Mouse (Mus musculus) CH12.LX (cell line): ENCODE data around the gene Gfpt1. TPM values are rescaled to one million over a fixed set of nuclear protein-coding genes. Genes with fewer than 3 reads are reported as not detected.

Experiments used
- DNase-seq: peaks from one replicate; pipeline ENCODE4 v3.0.0-alpha.2; 2013; ENCODE audit errors: extremely low read depth
- H3K27ac ChIP-seq: 2 replicates; pipeline ENCODE4 v1.5.1; 2012; ENCODE audit warnings: low read depth, mild to moderate bottlenecking, control low read depth, moderate library complexity; ENCODE audit not compliant: insufficient read depth
- H3K27me3 ChIP-seq: replicated peaks from 2 replicates; pipeline ENCODE3; 2012; ENCODE audit warnings: inconsistent platforms
- H3K36me3 ChIP-seq, 2 experiments: replicated peaks in 1 of 2; 2 replicates each; pipeline versions ENCODE3 to v1.6.1; 2012; ENCODE audit warnings: inconsistent platforms in 1 of 2, low read length in 1 of 2, mild to moderate bottlenecking in 1 of 2, mixed read lengths in 1 of 2, moderate library complexity in 1 of 2; ENCODE audit not compliant: control insufficient read depth in 1 of 2, insufficient read depth in 1 of 2
- H3K4me1 ChIP-seq, 2 experiments: 2 replicates each; pipeline ENCODE4 v1.6.1; 2012; ENCODE audit warnings: inconsistent platforms in 1 of 2, moderate library complexity in 1 of 2; ENCODE audit not compliant: insufficient read depth in 2 of 2, control insufficient read depth in 1 of 2
- H3K4me2 ChIP-seq: 2 replicates; pipeline ENCODE4 v1.6.1; 2012; ENCODE audit warnings: low read depth, mild to moderate bottlenecking, control low read depth; ENCODE audit not compliant: poor library complexity, insufficient read depth, severe bottlenecking
- H3K4me3 ChIP-seq, 3 experiments: fragments of 150-350 bp in 1 of 3; sonication (generic) in 1 of 3; replicated peaks in 1 of 3; 2 replicates each; pipeline versions ENCODE3 to v1.5.1; 2011 to 2012; ENCODE audit warnings: low read depth in 2 of 3, low read length in 2 of 3, mild to moderate bottlenecking in 2 of 3, moderate library complexity in 2 of 3, control low read depth in 1 of 3, improper control_type of control experiment in 1 of 3, inconsistent platforms in 1 of 3, mixed read lengths in 1 of 3; ENCODE audit not compliant: poor library complexity in 1 of 3
- H3K79me2 ChIP-seq: replicated peaks from 2 replicates; pipeline ENCODE4 v1.6.1; 2012; ENCODE audit warnings: mild to moderate bottlenecking, moderate library complexity; ENCODE audit not compliant: control insufficient read depth, poor library complexity, insufficient read depth, severe bottlenecking; ENCODE audit errors: extremely low read depth
- H3K9ac ChIP-seq: 2 replicates; pipeline ENCODE4 v1.6.1; 2012; ENCODE audit warnings: low read depth, mild to moderate bottlenecking, control low read depth, moderate library complexity; ENCODE audit not compliant: insufficient read depth
- H3K9me3 ChIP-seq: replicated peaks from 2 replicates; pipeline ENCODE3; 2012; ENCODE audit warnings: low read length, inconsistent platforms, mixed read lengths
- CHD2 ChIP-seq: IDR thresholded peaks from 2 replicates; pipeline ENCODE4 v1.6.1; 2011; ENCODE audit warnings: low read length, improper control_type of control experiment
- CTCF ChIP-seq, 2 experiments: IDR thresholded peaks in 1 of 2; conservative IDR thresholded peaks in 1 of 2; 2 replicates each; pipeline ENCODE4 v1.5.1; 2011 to 2012; ENCODE audit warnings: low read depth in 2 of 2, low read length in 2 of 2, improper control_type of control experiment in 1 of 2, inconsistent platforms in 1 of 2, mild to moderate bottlenecking in 1 of 2, moderate library complexity in 1 of 2
- ETS1 ChIP-seq: conservative IDR thresholded peaks from 2 replicates; pipeline ENCODE4 v1.6.1; 2012; ENCODE audit warnings: low read depth, mild to moderate bottlenecking, inconsistent platforms, low read length, improper control_type of control experiment, moderate library complexity
- GABPA ChIP-seq: IDR thresholded peaks from 2 replicates; pipeline ENCODE4 v1.6.1; 2012; ENCODE audit warnings: low read depth, low read length, improper control_type of control experiment, inconsistent platforms; ENCODE audit not compliant: insufficient replicate concordance
- JUND ChIP-seq: conservative IDR thresholded peaks from 2 replicates; pipeline ENCODE4 v1.6.1; 2011; ENCODE audit warnings: low read depth, low read length, improper control_type of control experiment
- MAX ChIP-seq: IDR thresholded peaks from 2 replicates; pipeline ENCODE4 v1.6.1; 2011; ENCODE audit warnings: low read length, improper control_type of control experiment
- MAZ ChIP-seq: IDR thresholded peaks from 2 replicates; pipeline ENCODE4 v1.6.1; 2012; ENCODE audit warnings: low read depth, mild to moderate bottlenecking, inconsistent platforms, low read length, improper control_type of control experiment, moderate library complexity
- MEF2A ChIP-seq: IDR thresholded peaks from 2 replicates; pipeline ENCODE4 v1.6.1; 2014; ENCODE audit warnings: low read depth, mild to moderate bottlenecking, inconsistent platforms, low read length, improper control_type of control experiment, borderline replicate concordance
- MYC ChIP-seq: IDR thresholded peaks from 2 replicates; pipeline ENCODE4 v1.6.1; 2011; ENCODE audit warnings: low read depth, mild to moderate bottlenecking, improper control_type of control experiment, low read length
- NELFE ChIP-seq: IDR thresholded peaks from 2 replicates; pipeline ENCODE4 v1.6.1; 2011; ENCODE audit warnings: low read depth, low read length, improper control_type of control experiment
- NRF1 ChIP-seq: IDR thresholded peaks from 2 replicates; pipeline ENCODE4 v1.6.1; 2014; ENCODE audit warnings: low read depth, mild to moderate bottlenecking, inconsistent platforms, low read length, improper control_type of control experiment, moderate library complexity
- POLR2A ChIP-seq: IDR thresholded peaks from 2 replicates; pipeline ENCODE4 v1.6.1; 2011; ENCODE audit warnings: low read depth, mild to moderate bottlenecking, improper control_type of control experiment, low read length
- POLR2AphosphoS2 ChIP-seq: IDR thresholded peaks from 2 replicates; pipeline ENCODE4 v1.6.1; 2011; ENCODE audit warnings: low read depth, low read length, improper control_type of control experiment
- TBP ChIP-seq: conservative IDR thresholded peaks from 2 replicates; pipeline ENCODE4 v1.6.1; 2011; ENCODE audit warnings: low read depth, low read length, improper control_type of control experiment
- ZKSCAN1 ChIP-seq: IDR thresholded peaks from 2 replicates; pipeline ENCODE4 v1.6.1; 2012; ENCODE audit warnings: low read depth, inconsistent platforms, low read length, improper control_type of control experiment, borderline replicate concordance
- ZNF384 ChIP-seq: IDR thresholded peaks from 2 replicates; pipeline ENCODE4 v1.6.1; 2012; ENCODE audit warnings: low read depth, low read length, improper control_type of control experiment, inconsistent platforms
- dilution Hi-C: fragments of 300-500 bp; cut with MboI; formaldehyde crosslinking; loops from 2 replicates; pipeline ENCODE4 v1.14.3; 2020; ENCODE audit warnings: low sequenced_read_pairs; ENCODE audit not compliant: extremely low pct_unique_long_range_greater_than_20kb, extremely low pct_ligation_motif_present
- in situ Hi-C: fragments of 300-500 bp; cut with MboI; formaldehyde crosslinking; loops from 3 replicates; pipeline ENCODE4 v1.14.3; 2019; ENCODE audit warnings: low sequenced_read_pairs, low pct_ligation_motif_present, low pct_unique_long_range_greater_than_20kb, mixed read lengths
- polyA plus RNA-seq: library from polyadenylated mRNA; unstranded; fragments of >175 nt; gene quantifications from 2 replicates; pipeline ENCODE4 v1.2.1, GENCODE M21; 2012; ENCODE audit warnings: low read depth; ENCODE audit not compliant: insufficient read length
- total RNA-seq, 2 experiments: library from RNA; depleted of rRNA; stranded (reverse); fragments of 300-350 nt in 1 of 2; fragments of >200 nt in 1 of 2; gene quantifications; 2 replicates each; pipeline ENCODE4 v1.2.3; 2012 to 2014

Gene Gfpt1
- total and polyA plus RNA-seq, 3 experiments = 24.9 to 35.3 (median 32.1) TPM

GRCm38 (mm10) chr6:87040971-87041370 lies 1.7 kb upstream of the Gfpt1 start:
- H3K9me3 ChIP-seq = peaks cover 6% of the 10 kb centered on the region
- TF ChIP-seq MYC (no peak), MAX (no peak), NRF1 (no peak)
- DNase-seq = no peak
- no peak overlapping the region for H3K9ac ChIP-seq
- dilution Hi-C loops = no loop called here
- H3K27me3 ChIP-seq = no peaks in the 10 kb centered on the region
- peaks cover 0 to 2% of the 10 kb centered on the region in 2 experiments for H3K36me3 ChIP-seq
- no peak overlapping the region for H3K4me2 ChIP-seq
- no peak overlapping the region for H3K4me3 ChIP-seq
- H3K27ac ChIP-seq = no peak overlapping the region
- peaks cover 4 to 46% of the 10 kb centered on the region in 2 experiments; a peak in 3 of 4 replicates for H3K4me1 ChIP-seq
- peaks cover 22% of the 10 kb centered on the region for H3K79me2 ChIP-seq
- in situ Hi-C loops = no loop called here

GRCm38 (mm10) chr6:87041431-87041830 lies 1.2 kb upstream of the Gfpt1 start:
- in situ Hi-C loops = no loop called here

GRCm38 (mm10) chr6:87042004-87042336 lies 676 bp upstream of the Gfpt1 start:
- H3K36me3 ChIP-seq = peaks cover 0 to 4% of the 10 kb centered on the region in 2 experiments
- H3K9me3 ChIP-seq = peaks cover 2% of the 10 kb centered on the region
- peak overlapping the region; percentile 47 for H3K9ac ChIP-seq
- TF ChIP-seq MYC = 0 out of 2 replicates have a peak, but pooled peaks have one; percentile 44
- no peak for TF ChIP-seq NELFE
- peak; percentile 72 for TF ChIP-seq NRF1
- H3K27me3 ChIP-seq = no peaks in the 10 kb centered on the region
- dilution Hi-C loops = no loop called here
- in situ Hi-C loops = no loop called here
- peak overlapping the region; percentile 81 to 99 (median 95) for H3K4me3 ChIP-seq
- H3K79me2 ChIP-seq = peaks cover 22% of the 10 kb centered on the region
- peak overlapping the region; percentile 68 for H3K4me2 ChIP-seq
- H3K27ac ChIP-seq = peak overlapping the region; percentile 93
- DNase-seq = no peak
- peaks cover 4 to 50% of the 10 kb centered on the region in 2 experiments; a peak in 3 of 4 replicates for H3K4me1 ChIP-seq

More at GRCm38 (mm10) chr6:87041431-87041830, 1.2 kb upstream of the Gfpt1 start:
- peaks cover 22% of the 10 kb centered on the region for H3K79me2 ChIP-seq
- no peak for TF ChIP-seq MAZ
- no peak for TF ChIP-seq POLR2AphosphoS2
- no peak for TF ChIP-seq ETS1
- no peak for TF ChIP-seq JUND
- no peak for TF ChIP-seq POLR2A
- no peak for TF ChIP-seq ZNF384
- TF ChIP-seq TBP = no peak
- no peak for TF ChIP-seq CTCF (conservative IDR thresholded peaks at IDR 0.05 in 1 of 2, IDR thresholded peaks at IDR 0.05 in 1 of 2; ENCODE audit: low read depth in 2 of 2, low read length in 2 of 2)
- no peak for TF ChIP-seq CHD2
- TF ChIP-seq ZKSCAN1 = no peak
- TF ChIP-seq MEF2A = no peak
- no peak for TF ChIP-seq GABPA
- H3K4me1 ChIP-seq = peaks cover 4 to 50% of the 10 kb centered on the region in 2 experiments; a peak in 3 of 4 replicates
- peaks cover 0 to 4% of the 10 kb centered on the region in 2 experiments for H3K36me3 ChIP-seq
- peak overlapping the region; percentile 68; the same call in 1 of the 2 replicates for H3K4me2 ChIP-seq
- DNase-seq = no peak
- H3K27ac ChIP-seq = no peak overlapping the region
- H3K9ac ChIP-seq = no peak overlapping the region
- dilution Hi-C loops = no loop called here
- H3K4me3 ChIP-seq = no peak overlapping the region
- no peaks in the 10 kb centered on the region for H3K27me3 ChIP-seq
- H3K9me3 ChIP-seq = peaks cover 6% of the 10 kb centered on the region
